Mouse (Mus musculus) gastrocnemius, postnatal 36 days (tissue): ENCODE measurements at regions not wholly inside any gene's neighbourhood (a gene's known extent, or its start where the extent isn't known, plus 50 kb on each side); places are given as distances from the start of the nearest gene placed in this dataset.
A peak's percentile ranks its signal among the peaks of the same experiment; 100 is the strongest.

Source experiments
- DNase-seq, 2 experiments: peaks; one replicate each; pipeline ENCODE4 v3.0.0; 2022
- intact Hi-C: fragments of 180-260 bp; cut with DNase I; formaldehyde crosslinking; loops from one replicate; pipeline ENCODE4 v1.15.1; 2025

GRCm38 (mm10) chr7:124836531-124836930 lies 607.9 kb upstream of the Kdm8 start:
- DNase-seq = no peak
- intact Hi-C loops = no loop called here

GRCm38 (mm10) chr7:124855056-124855455 lies 589.4 kb upstream of the Kdm8 start:
- intact Hi-C loops = no loop called here
- no peak for DNase-seq

GRCm38 (mm10) chr7:124857106-124857505 lies 587.4 kb upstream of the Kdm8 start:
- intact Hi-C loops = no loop called here
- no peak for DNase-seq

GRCm38 (mm10) chr7:124861397-124861796 lies 583.1 kb upstream of the Kdm8 start:
- intact Hi-C loops = no loop called here
- DNase-seq = no peak

GRCm38 (mm10) chr7:124868133-124868603 lies 576.3 kb upstream of the Kdm8 start:
- intact Hi-C loops = no loop called here
- DNase-seq = peak; percentile 13 to 19

GRCm38 (mm10) chr7:124868621-124869020 lies 575.9 kb upstream of the Kdm8 start:
- intact Hi-C loops = no loop called here

GRCm38 (mm10) chr7:124880771-124881170 lies 563.7 kb upstream of the Kdm8 start:
- intact Hi-C loops = no loop called here
- no peak for DNase-seq

More at GRCm38 (mm10) chr7:124868621-124869020, 575.9 kb upstream of the Kdm8 start:
- no peak for DNase-seq

- no peak for DNase-seq
- intact Hi-C loops = no loop called here
Measured at GRCm38 (mm10) chr7:124907233-124907632, 537.2 kb upstream of the Kdm8 start.

GRCm38 (mm10) chr7:124907662-124908296 lies 536.7 kb upstream of the Kdm8 start:
- intact Hi-C loops = no loop called here
- DNase-seq = no peak

GRCm38 (mm10) chr7:124914061-124914460 lies 530.4 kb upstream of the Kdm8 start:
- no peak for DNase-seq
- intact Hi-C loops = no loop called here

- DNase-seq = no peak
- intact Hi-C loops = no loop called here
Measured at GRCm38 (mm10) chr7:124914479-124914878, 530.0 kb upstream of the Kdm8 start.

- intact Hi-C loops = no loop called here
- DNase-seq = no peak
Measured at GRCm38 (mm10) chr7:124914972-124915371, 529.5 kb upstream of the Kdm8 start.

GRCm38 (mm10) chr7:124915637-124916036 lies 528.8 kb upstream of the Kdm8 start:
- no peak for DNase-seq
- intact Hi-C loops = no loop called here

GRCm38 (mm10) chr7:124917606-124918120 lies 526.8 kb upstream of the Kdm8 start:
- no peak for DNase-seq
- intact Hi-C loops = no loop called here

- intact Hi-C loops = no loop called here
- no peak for DNase-seq
Measured at GRCm38 (mm10) chr7:124922806-124923205, 521.7 kb upstream of the Kdm8 start.

- DNase-seq = no peak
- intact Hi-C loops = no loop called here
Measured at GRCm38 (mm10) chr7:124933573-124933972, 510.9 kb upstream of the Kdm8 start.

GRCm38 (mm10) chr7:124939357-124939756 lies 505.1 kb upstream of the Kdm8 start:
- intact Hi-C loops = no loop called here
- no peak for DNase-seq

- no peak for DNase-seq
- intact Hi-C loops = no loop called here
Measured at GRCm38 (mm10) chr7:124941527-124941926, 502.9 kb upstream of the Kdm8 start.

- no peak for DNase-seq
- intact Hi-C loops = no loop called here
Measured at GRCm38 (mm10) chr7:124946424-124946823, 498.1 kb upstream of the Kdm8 start.

- no peak for DNase-seq
Measured at GRCm38 (mm10) chr7:124957329-124957728, 487.1 kb upstream of the Kdm8 start.

GRCm38 (mm10) chr7:124974870-124975488 lies 469.5 kb upstream of the Kdm8 start:
- intact Hi-C loops = no loop called here
- no peak for DNase-seq

More at GRCm38 (mm10) chr7:124957329-124957728, 487.1 kb upstream of the Kdm8 start:
- intact Hi-C loops = no loop called here

- no peak for DNase-seq
- intact Hi-C loops = no loop called here
Measured at GRCm38 (mm10) chr7:124989456-124989855, 455.0 kb upstream of the Kdm8 start.
